Comparison of ENCODE assay signal across 8 mouse cellular contexts in the genomic region with DNA sequence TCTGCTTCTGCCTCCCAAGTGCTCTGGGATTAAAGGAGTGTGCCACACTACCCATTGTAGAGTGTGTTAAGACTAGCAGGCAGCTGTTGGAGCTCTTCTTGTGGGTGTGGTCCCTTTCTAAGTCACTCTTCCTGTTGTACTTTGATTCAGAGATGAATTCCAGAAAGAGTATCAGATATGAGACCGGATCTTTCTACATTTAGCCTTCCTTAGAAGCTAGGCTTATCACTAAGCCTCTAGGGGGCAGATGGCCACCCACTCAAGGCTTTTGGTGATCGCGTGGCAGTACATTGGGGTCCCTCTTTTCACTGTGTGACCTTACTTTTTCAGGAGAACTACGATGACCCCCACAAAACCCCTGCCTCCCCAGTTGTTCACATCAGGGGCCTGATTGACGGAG. TPM values are rescaled to one million over a fixed set of nuclear protein-coding genes. Genes with fewer than 3 reads are reported as not detected.
DNase-seq lines count a peak whose midpoint lies in the region; ATAC-seq and TF ChIP-seq lines count a peak whose summit lies in the region.

No protein-coding gene starts in this region.

- 0 out of 2 replicates have a peak overlapping the region, but pooled peaks have one; percentile 90 for H3K4me3 ChIP-seq in ES-Bruce4 (ENCODE audit: low read depth, low read length)
- H3K4me3 ChIP-seq in heart, embryonic 16.5 days (ENCODE audit: low read length), result peak overlapping the region; percentile 84
- peak overlapping the region; percentile 93; the same call in 1 of the 2 replicates for H3K4me3 ChIP-seq in liver, postnatal 0 days (ENCODE audit: low read depth, low read length)

- H3K9ac ChIP-seq in ES-Bruce4 (ENCODE audit: low read depth, poor library complexity, severe bottlenecking), result peak overlapping the region; percentile 98
- peak overlapping the region; percentile 95 for H3K9ac ChIP-seq in heart, embryonic 16.5 days (ENCODE audit: low read length)
- H3K9ac ChIP-seq in liver, postnatal 0 days (replicated peaks), result peak overlapping the region; percentile 93; the same call in 1 of the 2 replicates

- peak overlapping the region; percentile 27 for H3K27ac ChIP-seq in ES-Bruce4 (ENCODE audit: insufficient read depth, low read length)
- H3K27ac ChIP-seq in heart, embryonic 16.5 days (ENCODE audit: low read length), result peak overlapping the region; percentile 64
- H3K27ac ChIP-seq in liver, postnatal 0 days (ENCODE audit: low read depth), result 0 out of 2 replicates have a peak overlapping the region, but pooled peaks have one; percentile 99

- no peak for TF ChIP-seq CTCF in ES-Bruce4 (IDR thresholded peaks at IDR 0.05; ENCODE audit: low read depth, low read length)
- TF ChIP-seq CTCF in liver, postnatal 0 days (IDR thresholded peaks at IDR 0.05; ENCODE audit: low read depth), result peak; percentile 44

- H3K9me3 ChIP-seq in ES-Bruce4 (replicated peaks; ENCODE audit: control insufficient read depth, insufficient read depth, low read length, poor library complexity, severe bottlenecking), result no peaks in the 10 kb centered on the region
- H3K9me3 ChIP-seq in heart, embryonic 16.5 days (replicated peaks; ENCODE audit: control insufficient read depth, low read length), result no peaks in the 10 kb centered on the region
- no peaks in the 10 kb centered on the region for H3K9me3 ChIP-seq in liver, postnatal 0 days (ENCODE audit: low read length)

- no peak for TF ChIP-seq POLR2A in ES-Bruce4 (IDR thresholded peaks at IDR 0.05; ENCODE audit: insufficient read depth, low read length)

- WGBS in heart, embryonic 16.5 days, result 56% methylated on average over 5 of the region's 5 CpGs
- 71% methylated on average over 5 of the region's 5 CpGs for WGBS in liver, postnatal 0 days (ENCODE audit: insufficient replicate concordance)

- no peaks in the 10 kb centered on the region for H3K27me3 ChIP-seq in ES-Bruce4 (ENCODE audit: control insufficient read depth, insufficient read depth, low read length, poor library complexity, severe bottlenecking)
- no peaks in the 10 kb centered on the region for H3K27me3 ChIP-seq in heart, embryonic 16.5 days (ENCODE audit: control insufficient read depth, insufficient read depth, low read length)
- H3K27me3 ChIP-seq in liver, postnatal 0 days (ENCODE audit: insufficient read depth, low read length), result no peaks in the 10 kb centered on the region

- ATAC-seq in CD4-positive, CD25-positive, alpha-beta regulatory T cell, adult 4 months, result no peak
- no peak for ATAC-seq in heart, embryonic 16.5 days (replicated peaks; ENCODE audit: extremely low read depth, insufficient read depth, low FRiP score)
- ATAC-seq in liver, postnatal 0 days, result no peak

- DNase-seq in CD4-positive, CD25-positive, alpha-beta regulatory T cell, adult 2 months (ENCODE audit: low read depth, low spot score), result peak; percentile 54
- DNase-seq in liver, postnatal 0 days, result no peak
- no peak for DNase-seq in ovary, adult 18-20 months (ENCODE audit: low spot score)
- no peak for DNase-seq in thymus, postnatal 0 days (ENCODE audit: low spot score)
- DNase-seq in embryo, embryonic 9.5 days (ENCODE audit: extremely low spot score), result no peak

- peaks cover 62% of the 10 kb centered on the region for H3K36me3 ChIP-seq in ES-Bruce4 (ENCODE audit: control insufficient read depth, insufficient read depth, low read length, poor library complexity, severe bottlenecking)
- H3K36me3 ChIP-seq in heart, embryonic 16.5 days (ENCODE audit: control insufficient read depth, insufficient read depth), result peaks cover 53% of the 10 kb centered on the region
- H3K36me3 ChIP-seq in liver, postnatal 0 days (replicated peaks; ENCODE audit: insufficient read depth, low read length), result peaks cover 52% of the 10 kb centered on the region

- TF ChIP-seq EP300 in ES-Bruce4 (IDR thresholded peaks at IDR 0.05; ENCODE audit: insufficient read depth, low read depth, low read length), result no peak
- TF ChIP-seq EP300 in liver, postnatal 0 days (IDR thresholded peaks at IDR 0.05; ENCODE audit: low read depth), result no peak

- peak overlapping the region; percentile 81 for H3K4me2 ChIP-seq in heart, embryonic 16.5 days (ENCODE audit: low read depth, low read length)
- peak overlapping the region; percentile 72 for H3K4me2 ChIP-seq in liver, postnatal 0 days (ENCODE audit: low read depth, low read length)

- peaks cover 2% of the 10 kb centered on the region for H3K4me1 ChIP-seq in ES-Bruce4 (ENCODE audit: control insufficient read depth, insufficient read depth, low read length)
- H3K4me1 ChIP-seq in heart, embryonic 16.5 days (ENCODE audit: control insufficient read depth, insufficient read depth, low read length), result peaks cover 40% of the 10 kb centered on the region
- peaks cover 35% of the 10 kb centered on the region for H3K4me1 ChIP-seq in liver, postnatal 0 days (ENCODE audit: insufficient read depth)

RNA-seq across cellular contexts. Expression of a gene that starts 4.6 kb away (rescaled TPM):
- 100 to 1,000 TPM; 181 to 326 TPM for polyA plus RNA-seq in CD4-positive, CD25-positive, alpha-beta regulatory T cell, adult 4 months (2017; shearing (Covaris generic))
- polyA plus RNA-seq in ES-Bruce4 (2011; ENCODE audit: insufficient read depth, insufficient read length, low read depth, missing spikeins), result 633 and 662 TPM in 2 replicates
- 135 and 139 TPM in 2 replicates for polyA plus RNA-seq in heart, embryonic 16.5 days (2015; fragmentation: Nextera tagmentation; extraction: Ambion mirVana)
- 82.0 and 88.6 TPM in 2 replicates for polyA plus RNA-seq in liver, postnatal 0 days (2015; fragmentation: Nextera tagmentation; extraction: Ambion mirVana)
- polyA plus RNA-seq in thymus, postnatal 0 days (2015; fragmentation: Nextera tagmentation; extraction: Ambion mirVana), result 285 and 358 TPM in 2 replicates

RNA-seq across cellular contexts. Expression of a gene that starts 12.1 kb away (rescaled TPM):
- polyA plus RNA-seq in CD4-positive, CD25-positive, alpha-beta regulatory T cell, adult 4 months (2017; shearing (Covaris generic)), result 100 to 1,000 TPM; 198 to 237 TPM
- 41.3 and 53.0 TPM in 2 replicates for polyA plus RNA-seq in ES-Bruce4 (2011; ENCODE audit: insufficient read depth, insufficient read length, low read depth, missing spikeins)
- polyA plus RNA-seq in heart, embryonic 16.5 days (2015; fragmentation: Nextera tagmentation; extraction: Ambion mirVana), result 281 and 288 TPM in 2 replicates
- 534 and 566 TPM in 2 replicates for polyA plus RNA-seq in liver, postnatal 0 days (2015; fragmentation: Nextera tagmentation; extraction: Ambion mirVana)
- polyA plus RNA-seq in thymus, postnatal 0 days (2015; fragmentation: Nextera tagmentation; extraction: Ambion mirVana), result 167 and 184 TPM in 2 replicates

RNA-seq across cellular contexts. Expression of a gene that starts 20.7 kb away (rescaled TPM):
- polyA plus RNA-seq in CD4-positive, CD25-positive, alpha-beta regulatory T cell, adult 4 months (2017; shearing (Covaris generic)), result 10 to 100 TPM; 28.0 to 57.1 TPM
- polyA plus RNA-seq in ES-Bruce4 (2011; ENCODE audit: insufficient read depth, insufficient read length, low read depth, missing spikeins), result 1.9 and 2.4 TPM in 2 replicates
- polyA plus RNA-seq in heart, embryonic 16.5 days (2015; fragmentation: Nextera tagmentation; extraction: Ambion mirVana), result 12.3 and 17.4 TPM in 2 replicates
- 19.5 and 21.3 TPM in 2 replicates for polyA plus RNA-seq in liver, postnatal 0 days (2015; fragmentation: Nextera tagmentation; extraction: Ambion mirVana)
- polyA plus RNA-seq in thymus, postnatal 0 days (2015; fragmentation: Nextera tagmentation; extraction: Ambion mirVana), result 10.1 and 12.0 TPM in 2 replicates

RNA-seq across cellular contexts. Expression of a gene that starts 24.2 kb away (rescaled TPM):
- polyA plus RNA-seq in CD4-positive, CD25-positive, alpha-beta regulatory T cell, adult 4 months (2017; shearing (Covaris generic)), result 100 to 1,000 TPM; 197 to 273 TPM
- 24.6 and 28.0 TPM in 2 replicates for polyA plus RNA-seq in ES-Bruce4 (2011; ENCODE audit: insufficient read depth, insufficient read length, low read depth, missing spikeins)
- 5.8 and 11.1 TPM in 2 replicates for polyA plus RNA-seq in heart, embryonic 16.5 days (2015; fragmentation: Nextera tagmentation; extraction: Ambion mirVana)
- polyA plus RNA-seq in liver, postnatal 0 days (2015; fragmentation: Nextera tagmentation; extraction: Ambion mirVana), result 7.2 and 7.6 TPM in 2 replicates
- polyA plus RNA-seq in thymus, postnatal 0 days (2015; fragmentation: Nextera tagmentation; extraction: Ambion mirVana), result 75.9 and 105 TPM in 2 replicates

RNA-seq across cellular contexts. Expression of a gene that starts 45.6 kb away (rescaled TPM):
- 10 to 100 TPM; 54.3 to 56.8 TPM for polyA plus RNA-seq in CD4-positive, CD25-positive, alpha-beta regulatory T cell, adult 4 months (2017; shearing (Covaris generic))
- 23.8 and 27.9 TPM in 2 replicates for polyA plus RNA-seq in ES-Bruce4 (2011; ENCODE audit: insufficient read depth, insufficient read length, low read depth, missing spikeins)
- polyA plus RNA-seq in heart, embryonic 16.5 days (2015; fragmentation: Nextera tagmentation; extraction: Ambion mirVana), result 34.7 and 41.0 TPM in 2 replicates
- polyA plus RNA-seq in liver, postnatal 0 days (2015; fragmentation: Nextera tagmentation; extraction: Ambion mirVana), result 25.1 and 26.9 TPM in 2 replicates
- polyA plus RNA-seq in thymus, postnatal 0 days (2015; fragmentation: Nextera tagmentation; extraction: Ambion mirVana), result 70.0 and 74.9 TPM in 2 replicates

Comparison
In these comparisons a context has a peak if more than half of its experiments do, and no peak if none do; other contexts are left out.
1. H3K27ac ChIP-seq: peak in every context shown above with its lines; median percentile 99 in liver, postnatal 0 days; 64 in heart, embryonic 16.5 days; 27 in ES-Bruce4.